Mouse (Mus musculus) megakaryocyte, embryonic 14.5 days (primary cell): ENCODE measurements around the gene St7.

ENCODE experiments used
- FLI1 ChIP-seq: IDR thresholded peaks from 2 replicates; pipeline ENCODE4 v1.6.1; 2012; ENCODE audit warnings: low read length, inconsistent platforms, mixed read lengths
- GATA1 ChIP-seq: IDR thresholded peaks from 3 replicates; pipeline ENCODE4 v1.6.1; 2012; ENCODE audit warnings: mixed read lengths, low read length, inconsistent platforms, borderline replicate concordance

DNA sequence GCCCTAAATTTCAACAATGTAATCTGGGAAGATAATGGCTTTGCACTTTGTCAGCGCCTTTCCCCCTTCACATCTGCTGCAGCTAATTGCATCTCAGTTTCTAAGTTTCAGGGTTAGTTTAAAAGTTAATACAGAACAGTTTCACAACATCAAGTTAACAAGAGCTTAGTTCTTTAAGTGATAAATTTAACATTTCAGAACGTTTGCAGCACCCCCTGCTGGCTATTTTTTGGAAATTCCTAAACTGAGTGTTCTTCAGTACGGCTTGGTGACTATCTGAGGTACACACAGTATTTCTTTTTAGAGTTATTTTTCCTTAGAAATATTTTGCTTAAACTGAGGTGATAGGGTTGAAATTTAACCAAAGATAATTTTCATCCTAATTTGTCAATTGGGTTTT, 150.0 kb downstream of the St7 start:
- no peak for TF ChIP-seq GATA1
- no peak for TF ChIP-seq FLI1
